Mouse (Mus musculus): ENCODE measurements around the gene Nt5m. TPM values are rescaled to one million over a fixed set of nuclear protein-coding genes. Genes with fewer than 3 reads are reported as not detected.
A peak's percentile ranks its signal among the peaks of the same experiment; 100 is the strongest.

Nt5m gene
- total and polyA plus RNA-seq, 2 experiments from 2014 or later = 85.4 to 89.1 TPM

GRCm38 (mm10) chr11:59805656-59806055 is 33.6 kb upstream of the Nt5m start:
- no peak overlapping the region for H3K4me2 ChIP-seq (ENCODE audit: low read depth, low read length)
- H3K36me3 ChIP-seq (ENCODE audit: insufficient read depth, low read length) = peaks cover 62% of the 10 kb centered on the region
- no peaks in the 10 kb centered on the region for H3K27me3 ChIP-seq (ENCODE audit: insufficient read depth, low read length)
- no peak for TF ChIP-seq CTCF (IDR thresholded peaks at IDR 0.05; ENCODE audit: low read depth)
- no peaks in the 10 kb centered on the region for H3K9me3 ChIP-seq (ENCODE audit: low read length)
- DNase-seq (ENCODE audit: low spot score) (no peak), ATAC-seq (no peak)
- no peak overlapping the region for H3K9ac ChIP-seq (replicated peaks; ENCODE audit: low read length)
- 100% methylated on average over 2 of the region's 2 CpGs for WGBS
- no peak overlapping the region for H3K27ac ChIP-seq
- peaks cover 8% of the 10 kb centered on the region for H3K4me1 ChIP-seq (ENCODE audit: insufficient read depth, low read length)
- no peak overlapping the region for H3K4me3 ChIP-seq (ENCODE audit: low read length)

DNA sequence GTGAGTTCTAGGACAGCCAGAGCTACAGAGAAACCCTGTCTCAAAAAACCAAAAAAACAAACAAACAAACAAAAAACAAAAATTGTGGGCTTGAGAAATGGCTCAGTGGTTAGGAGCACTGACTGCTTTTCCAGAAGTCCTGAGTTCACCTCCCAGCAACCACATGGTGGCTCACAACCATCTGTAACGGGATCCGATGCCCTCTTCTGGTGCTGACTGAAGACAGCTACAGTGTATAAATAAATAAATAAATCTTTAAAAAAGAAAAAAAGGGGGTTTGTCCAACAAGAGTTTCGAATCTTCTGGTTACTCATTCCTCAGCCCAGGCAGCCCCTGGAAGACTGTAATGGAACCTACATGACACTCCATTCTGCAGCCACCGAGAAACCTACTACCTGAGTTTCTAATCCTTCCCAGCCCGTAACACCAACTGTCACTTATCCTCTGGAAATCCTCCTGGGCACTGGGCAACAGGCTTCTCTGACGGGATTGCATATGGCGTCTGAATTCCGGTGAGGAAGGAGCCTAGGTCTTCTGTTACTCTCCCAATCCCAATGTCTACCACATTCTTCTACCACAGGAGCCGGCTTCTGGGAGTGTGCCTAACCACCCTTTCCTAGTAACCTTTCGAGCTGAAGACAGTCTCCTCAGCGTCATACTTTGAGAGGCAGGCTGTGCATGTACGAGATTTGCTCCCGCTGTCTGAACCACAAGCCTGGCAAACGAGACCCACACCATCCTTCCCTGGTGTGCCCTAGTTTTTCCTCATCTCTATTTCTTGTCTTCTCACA is 30.9 kb upstream of the Nt5m start:
- Histone ChIP-seq H3K9ac (replicated peaks; ENCODE audit: low read length) (peak overlapping the region; percentile 79; the same call in 1 of the 2 replicates), H3K36me3 (ENCODE audit: insufficient read depth, low read length) (peaks cover 37% of the 10 kb centered on the region), H3K4me1 (ENCODE audit: insufficient read depth, low read length) (peaks cover 8% of the 10 kb centered on the region), H3K27me3 (ENCODE audit: insufficient read depth, low read length) (no peaks in the 10 kb centered on the region), H3K4me3 (ENCODE audit: low read length) (peak overlapping the region; percentile 74), H3K9me3 (ENCODE audit: low read length) (no peaks in the 10 kb centered on the region), H3K4me2 (ENCODE audit: low read depth, low read length) (peak overlapping the region; percentile 91), H3K27ac (no peak overlapping the region; the same call in 1 of the 2 replicates)
- WGBS = 54% methylated on average over 14 of the region's 14 CpGs
- ATAC-seq (no peak), DNase-seq (ENCODE audit: low spot score) (no peak)
- TF ChIP-seq CTCF (IDR thresholded peaks at IDR 0.05; ENCODE audit: low read depth) = peak; percentile 45

DNA sequence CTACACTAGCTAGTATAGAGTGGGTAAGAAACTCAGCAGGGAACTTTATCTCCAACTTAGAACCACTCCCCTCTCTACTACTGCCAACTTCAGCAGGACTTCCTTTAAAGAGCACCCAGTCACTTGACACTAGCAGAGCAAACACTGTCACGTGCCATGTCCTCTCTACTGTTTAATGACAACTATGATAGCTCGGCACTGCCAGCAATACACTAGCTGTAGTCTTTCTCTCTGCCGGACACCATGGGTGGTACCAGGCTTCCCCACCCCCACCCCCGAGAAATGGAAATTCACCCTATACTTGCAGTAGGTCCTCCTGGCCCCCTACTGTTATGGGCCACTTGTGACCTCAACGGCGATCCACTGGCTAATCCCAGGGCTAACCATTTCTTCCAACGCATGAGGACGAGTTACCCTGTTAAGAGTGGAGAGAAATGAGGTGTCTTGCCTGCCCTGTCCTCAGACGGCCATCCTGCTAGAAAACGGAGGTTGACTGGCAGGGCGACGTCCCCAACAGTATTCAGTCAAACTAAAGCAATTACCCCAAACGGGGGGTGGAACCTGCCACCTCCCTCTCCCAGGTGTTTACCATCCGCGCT is 30.1 kb upstream of the Nt5m start:
- H3K4me1 ChIP-seq (ENCODE audit: insufficient read depth, low read length) = peaks cover 8% of the 10 kb centered on the region
- ATAC-seq (peak; percentile 16; the same call in 1 of the 2 replicates), DNase-seq (ENCODE audit: low spot score) (peak; percentile 17)
- H3K27ac ChIP-seq = peak overlapping the region; percentile 97
- TF ChIP-seq CTCF (IDR thresholded peaks at IDR 0.05; ENCODE audit: low read depth) = no peak
- H3K4me2 ChIP-seq (ENCODE audit: low read depth, low read length) = peak overlapping the region; percentile 91
- H3K36me3 ChIP-seq (ENCODE audit: insufficient read depth, low read length) = peaks cover 33% of the 10 kb centered on the region; the same call in 1 of the 2 replicates
- 1% methylated on average over 15 of the region's 15 CpGs for WGBS
- H3K9ac ChIP-seq (replicated peaks; ENCODE audit: low read length) = peak overlapping the region; percentile 79
- no peaks in the 10 kb centered on the region for H3K27me3 ChIP-seq (ENCODE audit: insufficient read depth, low read length)
- peak overlapping the region; percentile 74 for H3K4me3 ChIP-seq (ENCODE audit: low read length)
- H3K9me3 ChIP-seq (ENCODE audit: low read length) = no peaks in the 10 kb centered on the region

DNA sequence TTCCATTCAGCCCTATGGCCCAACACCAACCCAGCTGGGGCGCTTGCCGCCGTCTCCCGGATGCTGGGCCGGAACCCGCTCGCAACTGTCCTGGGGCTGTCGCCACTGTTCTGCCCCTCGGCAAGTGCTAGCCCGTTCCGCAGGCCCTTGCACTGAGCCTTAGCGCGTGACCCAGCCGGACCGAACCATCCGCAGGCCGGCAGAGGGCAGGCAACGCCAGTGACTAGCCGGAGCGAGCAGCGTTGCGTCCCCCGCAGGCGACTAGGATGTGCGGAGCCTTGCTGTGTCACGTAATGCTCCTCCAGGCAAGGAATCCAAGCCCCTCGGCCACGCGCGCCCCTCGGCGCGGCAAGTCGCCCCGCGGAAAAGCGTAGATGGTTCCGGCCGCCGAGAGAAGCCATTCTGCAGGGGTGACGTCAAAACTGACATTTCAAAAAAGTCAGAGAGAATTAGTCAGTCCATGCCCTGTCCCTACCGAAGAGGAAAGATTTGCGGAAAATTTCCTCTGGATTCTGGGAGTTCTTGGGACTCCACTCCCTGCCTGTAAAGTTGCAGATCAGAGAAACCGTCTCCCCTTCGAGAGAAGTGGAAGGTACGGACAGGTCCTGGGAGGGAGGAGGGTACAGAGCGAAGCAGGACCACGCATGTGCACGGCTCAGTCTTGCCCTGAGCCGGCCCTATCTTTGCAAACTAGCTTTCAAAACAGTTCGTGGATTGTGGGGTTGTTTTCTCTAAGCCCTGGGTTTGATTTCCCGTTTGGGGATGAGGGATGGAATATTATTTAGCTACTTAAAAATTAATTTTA is 29.4 kb upstream of the Nt5m start, which contains the start of gene Flcn:
Flcn (minus strand) TSS at position 347 of the 805 bp plus-strand sequence.
- Histone ChIP-seq H3K27ac (peak within 1 kb of the TSS; percentile 97), H3K27me3 (ENCODE audit: insufficient read depth, low read length) (no peaks in the 10 kb centered on the region), H3K9ac (replicated peaks; ENCODE audit: low read length) (peak within 1 kb of the TSS; percentile 79), H3K4me3 (ENCODE audit: low read length) (peak within 1 kb of the TSS; percentile 74), H3K36me3 (ENCODE audit: insufficient read depth, low read length) (peaks cover 26% of the 10 kb centered on the region; the same call in 1 of the 2 replicates), H3K9me3 (ENCODE audit: low read length) (no peaks in the 10 kb centered on the region), H3K4me1 (ENCODE audit: insufficient read depth, low read length) (peaks cover 8% of the 10 kb centered on the region), H3K4me2 (ENCODE audit: low read depth, low read length) (peak within 1 kb of the TSS; percentile 91)
- WGBS = under 1% methylated on average over 52 of the region's 52 CpGs
- DNase-seq (ENCODE audit: low spot score) (peak; percentile 89), ATAC-seq (peak; percentile 95)
- peak; percentile 61 for TF ChIP-seq CTCF (IDR thresholded peaks at IDR 0.05; ENCODE audit: low read depth)

DNA sequence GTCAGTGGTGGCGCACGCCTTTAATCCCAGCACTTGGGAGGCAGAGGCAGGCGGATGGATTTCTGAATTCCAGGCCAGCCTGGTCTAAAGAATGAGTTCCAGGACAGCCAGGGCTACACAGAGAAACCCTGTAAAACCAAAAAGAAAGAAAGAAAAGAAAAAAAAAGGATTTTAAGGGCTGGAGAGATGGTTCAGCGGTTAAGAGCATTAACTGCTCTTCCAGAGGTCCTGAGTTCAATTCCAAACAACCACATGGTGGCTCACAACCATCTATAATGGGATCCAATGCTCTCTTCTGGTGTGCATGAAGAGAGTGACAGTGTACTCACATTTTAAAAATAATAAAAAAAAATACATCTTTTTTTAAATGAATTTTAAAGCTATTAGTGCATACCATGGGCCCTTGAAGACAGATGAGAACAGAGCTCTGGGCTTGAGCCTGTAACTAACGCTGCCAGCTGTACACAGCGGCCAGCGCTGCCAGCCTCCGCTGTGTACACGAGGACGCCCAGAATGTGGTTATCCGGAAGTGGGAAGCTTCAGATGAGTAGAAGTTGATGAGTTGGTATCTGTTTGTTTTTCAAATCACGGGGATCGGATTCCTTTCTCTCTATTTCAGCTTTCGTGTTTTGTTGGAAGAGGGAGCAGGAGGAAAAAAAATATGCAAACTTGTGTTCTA is 28.6 kb upstream of the Nt5m start:
- Histone ChIP-seq H3K36me3 (ENCODE audit: insufficient read depth, low read length) (peaks cover 20% of the 10 kb centered on the region; the same call in 1 of the 2 replicates), H3K4me1 (ENCODE audit: insufficient read depth, low read length) (peaks cover 8% of the 10 kb centered on the region), H3K27me3 (ENCODE audit: insufficient read depth, low read length) (no peaks in the 10 kb centered on the region), H3K4me3 (ENCODE audit: low read length) (peak overlapping the region; percentile 74), H3K4me2 (ENCODE audit: low read depth, low read length) (peak overlapping the region; percentile 91), H3K27ac (peak overlapping the region; percentile 97), H3K9me3 (ENCODE audit: low read length) (no peaks in the 10 kb centered on the region), H3K9ac (replicated peaks; ENCODE audit: low read length) (no peak overlapping the region; the same call in 1 of the 2 replicates)
- 64% methylated on average over 14 of the region's 14 CpGs for WGBS
- peak; percentile 20; the same call in 1 of the 2 replicates for TF ChIP-seq CTCF (IDR thresholded peaks at IDR 0.05; ENCODE audit: low read depth)
- DNase-seq (ENCODE audit: low spot score) (no peak), ATAC-seq (no peak)

- Histone ChIP-seq H3K36me3 (ENCODE audit: insufficient read depth, low read length) (peaks cover 14% of the 10 kb centered on the region; the same call in 1 of the 2 replicates), H3K4me2 (ENCODE audit: low read depth, low read length) (no peak overlapping the region), H3K9me3 (ENCODE audit: low read length) (no peaks in the 10 kb centered on the region), H3K4me1 (ENCODE audit: insufficient read depth, low read length) (peaks cover 8% of the 10 kb centered on the region), H3K27me3 (ENCODE audit: insufficient read depth, low read length) (no peaks in the 10 kb centered on the region), H3K27ac (peak overlapping the region; percentile 97; the same call in 1 of the 2 replicates), H3K4me3 (ENCODE audit: low read length) (no peak overlapping the region), H3K9ac (replicated peaks; ENCODE audit: low read length) (0 out of 2 replicates have a peak overlapping the region, but pooled peaks have one; percentile 5)
- no peak for TF ChIP-seq CTCF (IDR thresholded peaks at IDR 0.05; ENCODE audit: low read depth)
- DNase-seq (ENCODE audit: low spot score) = no peak
- no peak for ATAC-seq
- WGBS = 77% methylated on average over 4 of the region's 4 CpGs
These were observed 28.0 kb upstream of the Nt5m start for GRCm38 (mm10) chr11:59811211-59811610.
